Mouse (Mus musculus) G1E (cell line): Measurements from ENCODE around the gene Alpk1.

ENCODE experiments used
- CTCF ChIP-seq: IDR thresholded peaks from 2 replicates; pipeline ENCODE4 v1.5.1; 2012; ENCODE audit warnings: low read depth, low read length, inconsistent platforms, mixed read lengths
- GATA1 ChIP-seq: IDR thresholded peaks from 2 replicates; pipeline ENCODE4 v1.6.1; 2012; ENCODE audit warnings: borderline replicate concordance, low read length, inconsistent platforms, mixed read lengths
- GATA2 ChIP-seq: IDR thresholded peaks from 2 replicates; pipeline ENCODE4 v1.6.1; 2012; ENCODE audit warnings: low read depth, low read length, inconsistent platforms, borderline replicate concordance
- TAL1 ChIP-seq: conservative IDR thresholded peaks from 2 replicates; pipeline ENCODE4 v1.6.1; 2012; ENCODE audit warnings: low read depth, low read length, inconsistent platforms, mixed read lengths

DNA sequence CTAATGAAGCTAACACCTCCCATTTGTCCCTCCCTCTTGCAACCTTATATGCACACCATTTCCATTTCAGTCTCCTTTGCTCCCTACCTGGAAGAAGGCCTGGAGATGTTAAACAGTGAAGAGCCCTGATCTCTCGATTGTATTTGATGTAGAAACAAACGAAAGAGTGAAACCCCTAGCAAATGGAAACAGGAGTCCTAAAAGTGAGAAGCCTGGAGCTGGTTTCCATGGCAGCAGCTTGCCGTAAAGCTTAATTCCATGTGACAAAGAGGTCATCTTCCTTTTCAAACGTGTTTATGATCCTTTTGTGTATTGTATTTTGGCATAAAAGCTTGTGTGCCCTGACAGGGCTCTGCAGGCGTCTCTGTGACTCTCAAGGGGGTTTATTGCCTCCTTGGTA lies 138.1 kb downstream of the Alpk1 start:
- no peak for TF ChIP-seq CTCF
- no peak for TF ChIP-seq GATA2
- no peak for TF ChIP-seq GATA1
- no peak for TF ChIP-seq TAL1
